Mouse (Mus musculus): ENCODE results near the gene Rwdd1. TPM values are rescaled to one million over a fixed set of nuclear protein-coding genes. Genes with fewer than 3 reads are reported as not detected.
"Not testable (repeated sequence)": the region's sequence is repeated elsewhere in the genome, so short reads cannot be mapped to it uniquely, and the experiment has no call there.

The Rwdd1 gene
- polyA plus RNA-seq, 1 experiment from 2014 or later = 153 TPM

GRCm38 (mm10) chr10:33996686-33997085 lies 22.7 kb downstream of the Rwdd1 start:
- H3K36me3 ChIP-seq (replicated peaks) = peaks cover 97% of the 10 kb centered on the region
- not testable (repeated sequence) for H3K9me3 ChIP-seq; H3K4me3 ChIP-seq; H3K27me3 ChIP-seq (replicated peaks; ENCODE audit: low read depth, poor library complexity, severe bottlenecking); DNase-seq (ENCODE audit: low spot score); H3K4me1 ChIP-seq; H3K27ac ChIP-seq (replicated peaks)
- 89% methylated on average over 6 of the region's 8 CpGs for WGBS

- WGBS = 19% methylated on average over 4 of the region's 4 CpGs
- DNase-seq (ENCODE audit: low spot score) = peak; percentile 64
- H3K36me3 ChIP-seq (replicated peaks) = peaks cover 13% of the 10 kb centered on the region
Measured at GRCm38 (mm10) chr10:33986771-33987170, 32.7 kb downstream of the Rwdd1 start.

GRCm38 (mm10) chr10:33974781-33975494 lies 44.5 kb downstream of the Rwdd1 start:
- no peaks in the 10 kb centered on the region for H3K4me1 ChIP-seq
- peaks cover 9% of the 10 kb centered on the region; the same call in 1 of the 2 replicates for H3K9me3 ChIP-seq
- no peaks in the 10 kb centered on the region for H3K27me3 ChIP-seq (replicated peaks; ENCODE audit: low read depth, poor library complexity, severe bottlenecking)
- H3K4me3 ChIP-seq = no peak overlapping the region
- DNase-seq (ENCODE audit: low spot score) = no peak
- 92% methylated on average over 7 of the region's 7 CpGs for WGBS
- peaks cover under 1% of the 10 kb centered on the region; the same call in 1 of the 2 replicates for H3K36me3 ChIP-seq (replicated peaks)
- no peak overlapping the region for H3K27ac ChIP-seq (replicated peaks)

More at GRCm38 (mm10) chr10:33986771-33987170, 32.7 kb downstream of the Rwdd1 start:
- Histone ChIP-seq H3K9me3 (no peaks in the 10 kb centered on the region), H3K27me3 (replicated peaks; ENCODE audit: low read depth, poor library complexity, severe bottlenecking) (no peaks in the 10 kb centered on the region), H3K27ac (replicated peaks) (no peak overlapping the region), H3K4me1 (no peaks in the 10 kb centered on the region), H3K4me3 (no peak overlapping the region)

- WGBS = 79% methylated on average over 3 of the region's 3 CpGs
- H3K4me3 ChIP-seq = no peak overlapping the region
- peaks cover 9% of the 10 kb centered on the region for H3K4me1 ChIP-seq
- H3K27me3 ChIP-seq (replicated peaks; ENCODE audit: low read depth, poor library complexity, severe bottlenecking) = no peaks in the 10 kb centered on the region
- peaks cover 17% of the 10 kb centered on the region for H3K36me3 ChIP-seq (replicated peaks)
- no peak for DNase-seq (ENCODE audit: low spot score)
- H3K27ac ChIP-seq (replicated peaks) = no peak overlapping the region
- H3K9me3 ChIP-seq = no peaks in the 10 kb centered on the region
Measured at GRCm38 (mm10) chr10:33952509-33952908, 66.9 kb downstream of the Rwdd1 start.

- DNase-seq (ENCODE audit: low spot score) = peak; percentile 84
- H3K9me3 ChIP-seq = no peaks in the 10 kb centered on the region
- peak within 1 kb of the TSS; percentile 95 for H3K27ac ChIP-seq (replicated peaks)
- peak within 1 kb of the TSS; percentile 87 for H3K4me3 ChIP-seq
- WGBS = 5% methylated on average over 42 of the region's 42 CpGs
- peaks cover 25% of the 10 kb centered on the region for H3K36me3 ChIP-seq (replicated peaks)
- H3K27me3 ChIP-seq (replicated peaks; ENCODE audit: low read depth, poor library complexity, severe bottlenecking) = no peaks in the 10 kb centered on the region
- peaks cover 9% of the 10 kb centered on the region for H3K4me1 ChIP-seq
Measured at GRCm38 (mm10) chr10:33950803-33951583, 68.4 kb downstream of the Rwdd1 start, which contains the start of gene Zup1. Gene Zup1, minus strand, starts transcription at chr10:33951269.

Other genes with a start within 250 kb of the Rwdd1 start
- not detected in 2 replicates for gene Sult3a2, start 232.9 kb downstream of the Rwdd1 start, polyA plus RNA-seq (2016; fragmentation: Nextera tagmentation; extraction: Ambion mirVana)
- gene Sult3a1, start 161.9 kb downstream of the Rwdd1 start, polyA plus RNA-seq (2016; fragmentation: Nextera tagmentation; extraction: Ambion mirVana) = not detected in 2 replicates
- gene Rsph4a, start 114.5 kb downstream of the Rwdd1 start, polyA plus RNA-seq (2016; fragmentation: Nextera tagmentation; extraction: Ambion mirVana) = 0.04 and 0.07 TPM in 2 replicates
- gene Zup1, start 68.4 kb downstream of the Rwdd1 start, polyA plus RNA-seq (2016; fragmentation: Nextera tagmentation; extraction: Ambion mirVana) = 22.8 and 23.0 TPM in 2 replicates
- gene Trappc3l, start 18.0 kb upstream of the Rwdd1 start, polyA plus RNA-seq (2016; fragmentation: Nextera tagmentation; extraction: Ambion mirVana) = not detected in 2 replicates
- gene Calhm4, start 24.7 kb upstream of the Rwdd1 start, polyA plus RNA-seq (2016; fragmentation: Nextera tagmentation; extraction: Ambion mirVana) = not detected in 2 replicates
- 0.11 and 0.12 TPM in 2 replicates for gene Calhm5, start 76.9 kb upstream of the Rwdd1 start, polyA plus RNA-seq (2016; fragmentation: Nextera tagmentation; extraction: Ambion mirVana)
- gene Calhm6, start 108.4 kb upstream of the Rwdd1 start, polyA plus RNA-seq (2016; fragmentation: Nextera tagmentation; extraction: Ambion mirVana) = 0.62 and 0.68 TPM in 2 replicates
- 29.1 and 33.6 TPM in 2 replicates for gene Dse, start 188.1 kb upstream of the Rwdd1 start, polyA plus RNA-seq (2016; fragmentation: Nextera tagmentation; extraction: Ambion mirVana)

Data from embryonic facial prominence, embryonic 10.5 days (tissue).